Mouse (Mus musculus): ENCODE data around the gene Theg. TPM values are rescaled to one million over a fixed set of nuclear protein-coding genes. Genes with fewer than 3 reads are reported as not detected.

Theg gene
- polyA plus RNA-seq, 1 experiment from 2014 or later, result not detected

DNA sequence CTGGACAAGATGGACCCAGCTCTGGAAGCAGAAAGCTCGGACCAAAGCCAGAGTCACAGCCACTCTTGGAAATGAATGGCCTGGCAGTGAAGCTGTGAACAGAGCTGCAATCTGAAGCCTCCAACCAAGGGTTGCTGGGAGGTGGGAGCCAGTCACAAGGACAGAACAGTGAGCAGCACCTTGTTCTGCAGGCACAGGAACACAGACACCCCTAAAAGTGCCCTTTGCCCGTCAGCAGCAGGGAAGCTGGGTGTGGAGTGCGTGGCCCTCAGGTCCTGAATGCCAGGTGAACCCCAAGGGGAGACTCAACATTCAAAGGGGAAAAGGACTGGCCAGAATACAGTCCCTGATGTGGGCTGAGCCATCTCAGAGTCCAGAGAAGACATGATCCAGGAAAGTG lies 55.5 kb downstream of the Theg start:
- ATAC-seq (ENCODE audit: low FRiP score, low TSS enrichment), result no peak
- Histone ChIP-seq H3K4me3 (ENCODE audit: low read depth, low read length) (no peak overlapping the region), H3K4me1 (replicated peaks; ENCODE audit: control insufficient read depth, insufficient read depth) (no peaks in the 10 kb centered on the region), H3K27me3 (ENCODE audit: control insufficient read depth, insufficient read depth, low read length) (no peaks in the 10 kb centered on the region), H3K27ac (replicated peaks) (no peak overlapping the region), H3K9me3 (ENCODE audit: control insufficient read depth, low read length) (no peaks in the 10 kb centered on the region), H3K9ac (ENCODE audit: low read length) (no peak overlapping the region; the same call in 1 of the 2 replicates), H3K36me3 (ENCODE audit: control insufficient read depth, insufficient read depth, low read length) (no peaks in the 10 kb centered on the region), H3K4me2 (replicated peaks; ENCODE audit: low read depth) (peak overlapping the region; percentile 87)
- peak; percentile 24 for DNase-seq (ENCODE audit: low spot score)
- no peak for TF ChIP-seq CTCF (IDR thresholded peaks at IDR 0.05; ENCODE audit: low read depth)
- no peak for TF ChIP-seq EP300 (optimal IDR thresholded peaks at IDR 0.05)
- WGBS, result 68% methylated on average over 3 of the region's 3 CpGs

DNA sequence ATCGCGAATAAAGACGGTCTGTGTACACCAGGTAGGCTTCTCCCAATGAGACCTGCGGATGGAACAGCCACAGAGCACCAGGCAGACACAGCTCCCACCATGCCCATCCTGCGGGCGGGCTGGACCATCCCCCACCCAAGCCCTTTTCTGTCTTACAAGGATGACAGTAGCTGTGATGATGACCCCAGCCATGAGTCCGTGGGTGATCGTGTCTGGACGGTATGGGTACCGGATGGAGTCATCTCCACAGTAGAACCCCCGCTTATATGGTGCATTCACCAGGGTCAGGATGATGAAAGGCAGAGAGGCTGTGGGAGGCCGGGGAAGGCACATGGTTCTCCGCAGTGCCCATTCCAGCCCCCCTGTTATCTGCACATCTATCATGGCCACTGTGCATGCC lies 56.4 kb downstream of the Theg start:
- Histone ChIP-seq H3K4me1 (replicated peaks; ENCODE audit: control insufficient read depth, insufficient read depth) (no peaks in the 10 kb centered on the region), H3K27ac (replicated peaks) (no peak overlapping the region), H3K27me3 (ENCODE audit: control insufficient read depth, insufficient read depth, low read length) (no peaks in the 10 kb centered on the region), H3K4me2 (replicated peaks; ENCODE audit: low read depth) (no peak overlapping the region), H3K4me3 (ENCODE audit: low read depth, low read length) (no peak overlapping the region), H3K9me3 (ENCODE audit: control insufficient read depth, low read length) (no peaks in the 10 kb centered on the region), H3K36me3 (ENCODE audit: control insufficient read depth, insufficient read depth, low read length) (no peaks in the 10 kb centered on the region), H3K9ac (ENCODE audit: low read length) (no peak overlapping the region)
- no peak for TF ChIP-seq EP300 (optimal IDR thresholded peaks at IDR 0.05)
- TF ChIP-seq CTCF (IDR thresholded peaks at IDR 0.05; ENCODE audit: low read depth), result no peak
- ATAC-seq (ENCODE audit: low FRiP score, low TSS enrichment) (no peak), DNase-seq (ENCODE audit: low spot score) (peak; percentile 13)
- WGBS, result 95% methylated on average over 13 of the region's 13 CpGs

DNA sequence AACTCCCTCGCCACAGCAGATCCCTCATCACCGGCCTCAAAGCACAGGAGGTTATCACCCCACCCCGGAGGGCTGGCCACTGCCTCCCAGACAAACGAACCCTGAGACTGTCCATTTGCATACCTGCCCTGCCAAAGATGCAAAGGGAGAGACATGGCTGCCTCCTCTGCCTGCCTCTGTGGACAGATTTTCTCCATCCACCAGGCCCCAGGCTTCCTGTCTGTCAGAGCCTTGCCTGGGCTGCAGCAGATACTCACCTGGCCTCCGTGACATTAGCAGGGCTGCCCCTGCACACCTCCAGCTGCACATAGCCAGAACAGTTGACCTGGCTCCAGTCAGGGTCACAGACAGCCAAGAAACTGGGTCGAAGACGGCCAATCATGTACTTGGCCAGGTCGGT lies 56.9 kb downstream of the Theg start:
- DNase-seq (ENCODE audit: low spot score) (peak; percentile 12), ATAC-seq (ENCODE audit: low FRiP score, low TSS enrichment) (no peak)
- TF ChIP-seq EP300 (optimal IDR thresholded peaks at IDR 0.05) (no peak), CTCF (IDR thresholded peaks at IDR 0.05; ENCODE audit: low read depth) (no peak)
- Histone ChIP-seq H3K36me3 (ENCODE audit: control insufficient read depth, insufficient read depth, low read length) (no peaks in the 10 kb centered on the region), H3K4me3 (ENCODE audit: low read depth, low read length) (no peak overlapping the region), H3K4me2 (replicated peaks; ENCODE audit: low read depth) (no peak overlapping the region), H3K9ac (ENCODE audit: low read length) (no peak overlapping the region), H3K27me3 (ENCODE audit: control insufficient read depth, insufficient read depth, low read length) (no peaks in the 10 kb centered on the region), H3K4me1 (replicated peaks; ENCODE audit: control insufficient read depth, insufficient read depth) (no peaks in the 10 kb centered on the region), H3K27ac (replicated peaks) (no peak overlapping the region), H3K9me3 (ENCODE audit: control insufficient read depth, low read length) (no peaks in the 10 kb centered on the region)
- 67% methylated on average over 8 of the region's 8 CpGs for WGBS

DNA sequence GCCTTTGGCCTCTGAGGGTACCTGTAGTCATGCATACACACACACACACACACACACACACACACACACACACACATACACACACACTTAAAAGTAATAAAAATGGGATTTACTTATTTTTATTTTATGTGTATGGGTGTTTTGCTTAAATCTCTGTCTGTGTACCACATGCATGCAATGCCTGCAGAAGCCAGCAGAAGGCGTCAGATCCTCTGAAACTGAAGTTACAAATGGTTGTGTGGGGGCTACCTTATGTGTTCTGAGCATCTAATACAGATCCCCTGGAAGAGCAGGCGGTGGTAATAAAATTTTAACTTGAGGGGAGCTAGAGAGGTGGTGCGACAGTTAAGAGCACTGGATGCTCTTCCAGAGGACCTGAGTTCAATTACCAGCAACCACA lies 59.0 kb downstream of the Theg start:
- no peak for TF ChIP-seq EP300 (optimal IDR thresholded peaks at IDR 0.05)
- TF ChIP-seq CTCF (IDR thresholded peaks at IDR 0.05; ENCODE audit: low read depth), result peak; percentile 48
- DNase-seq (ENCODE audit: low spot score) (peak; percentile 17), ATAC-seq (ENCODE audit: low FRiP score, low TSS enrichment) (no peak)
- Histone ChIP-seq H3K9me3 (ENCODE audit: control insufficient read depth, low read length) (no peaks in the 10 kb centered on the region), H3K4me3 (ENCODE audit: low read depth, low read length) (no peak overlapping the region), H3K27ac (replicated peaks) (no peak overlapping the region), H3K9ac (ENCODE audit: low read length) (no peak overlapping the region), H3K27me3 (ENCODE audit: control insufficient read depth, insufficient read depth, low read length) (no peaks in the 10 kb centered on the region), H3K36me3 (ENCODE audit: control insufficient read depth, insufficient read depth, low read length) (no peaks in the 10 kb centered on the region), H3K4me1 (replicated peaks; ENCODE audit: control insufficient read depth, insufficient read depth) (no peaks in the 10 kb centered on the region), H3K4me2 (replicated peaks; ENCODE audit: low read depth) (no peak overlapping the region)
- 84% methylated on average over 3 of the region's 3 CpGs for WGBS

DNA sequence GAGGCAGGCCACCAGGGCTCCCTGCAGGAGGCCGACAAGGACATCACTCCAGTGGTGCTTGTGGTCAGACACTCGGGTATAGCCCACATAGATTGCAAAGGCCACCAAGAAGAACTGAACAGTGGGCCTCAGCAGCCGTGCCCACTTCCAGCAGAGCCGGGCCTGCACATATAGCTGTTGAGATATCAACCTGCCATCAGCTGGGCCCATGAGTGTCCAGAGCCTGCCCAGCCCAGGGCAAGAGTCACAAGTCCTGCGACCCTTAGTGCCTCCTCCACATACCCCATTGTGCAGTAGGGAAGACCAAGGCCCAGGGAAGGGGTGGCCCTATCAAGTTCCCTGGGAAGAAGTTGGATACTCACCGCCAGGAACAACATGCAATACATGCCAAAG lies 59.7 kb downstream of the Theg start:
- Histone ChIP-seq H3K9me3 (ENCODE audit: control insufficient read depth, low read length) (no peaks in the 10 kb centered on the region), H3K36me3 (ENCODE audit: control insufficient read depth, insufficient read depth, low read length) (no peaks in the 10 kb centered on the region), H3K4me2 (replicated peaks; ENCODE audit: low read depth) (no peak overlapping the region), H3K27ac (replicated peaks) (no peak overlapping the region), H3K9ac (ENCODE audit: low read length) (no peak overlapping the region), H3K27me3 (ENCODE audit: control insufficient read depth, insufficient read depth, low read length) (no peaks in the 10 kb centered on the region), H3K4me1 (replicated peaks; ENCODE audit: control insufficient read depth, insufficient read depth) (no peaks in the 10 kb centered on the region), H3K4me3 (ENCODE audit: low read depth, low read length) (no peak overlapping the region)
- 83% methylated on average over 6 of the region's 6 CpGs for WGBS
- TF ChIP-seq CTCF (IDR thresholded peaks at IDR 0.05; ENCODE audit: low read depth), result no peak
- no peak for TF ChIP-seq EP300 (optimal IDR thresholded peaks at IDR 0.05)
- DNase-seq (ENCODE audit: low spot score) (peak; percentile 12), ATAC-seq (ENCODE audit: low FRiP score, low TSS enrichment) (no peak)

DNA sequence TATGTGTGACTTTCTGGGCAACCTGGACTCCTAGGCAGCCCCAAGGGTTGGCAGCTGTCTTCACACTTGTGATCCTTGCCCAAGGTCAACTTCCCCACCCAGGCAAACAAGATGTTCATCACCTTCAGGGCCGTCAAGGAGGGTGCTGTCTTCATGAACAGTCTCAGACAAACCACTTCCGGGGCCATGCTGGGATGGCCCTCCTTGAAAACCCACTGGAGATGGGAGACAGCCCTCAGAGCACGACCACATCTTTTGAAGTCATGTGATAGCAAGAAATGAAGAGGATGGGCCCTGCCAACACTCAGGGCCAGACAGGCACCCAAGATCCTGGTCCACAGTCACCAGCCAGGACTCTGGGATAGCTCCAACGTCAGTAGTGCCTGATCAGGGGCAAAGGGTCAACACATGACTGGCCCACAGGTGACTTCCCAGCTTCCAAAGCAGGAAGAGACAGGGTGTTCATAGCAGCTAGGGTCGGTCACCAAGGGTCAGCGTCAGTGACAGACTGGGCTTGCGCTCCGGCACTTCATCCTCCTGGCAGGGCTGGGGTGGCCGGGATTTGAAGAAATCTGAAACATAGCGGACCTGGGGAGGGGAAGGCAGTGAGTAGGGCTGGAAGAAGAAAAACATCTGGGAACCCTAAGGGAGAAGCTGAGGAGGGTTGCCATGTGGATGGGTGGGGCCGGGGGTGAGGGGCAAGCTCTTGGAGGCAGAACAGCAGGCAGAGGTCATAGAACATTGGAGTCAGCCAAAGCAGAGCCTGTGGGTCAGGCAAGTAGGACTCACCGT lies 60.3 kb downstream of the Theg start:
- WGBS, result 87% methylated on average over 12 of the region's 12 CpGs

More for the DNA sequence above, 60.3 kb downstream of the Theg start:
- H3K4me2 ChIP-seq (replicated peaks; ENCODE audit: low read depth), result no peak overlapping the region
- H3K36me3 ChIP-seq (ENCODE audit: control insufficient read depth, insufficient read depth, low read length), result no peaks in the 10 kb centered on the region
- H3K9ac ChIP-seq (ENCODE audit: low read length), result no peak overlapping the region
- no peak overlapping the region for H3K27ac ChIP-seq (replicated peaks)
- no peaks in the 10 kb centered on the region for H3K27me3 ChIP-seq (ENCODE audit: control insufficient read depth, insufficient read depth, low read length)
- TF ChIP-seq EP300 (optimal IDR thresholded peaks at IDR 0.05) (no peak), CTCF (IDR thresholded peaks at IDR 0.05; ENCODE audit: low read depth) (no peak)
- H3K4me3 ChIP-seq (ENCODE audit: low read depth, low read length), result no peak overlapping the region
- DNase-seq (ENCODE audit: low spot score) (peak; percentile 12), ATAC-seq (ENCODE audit: low FRiP score, low TSS enrichment) (no peak)
- H3K9me3 ChIP-seq (ENCODE audit: control insufficient read depth, low read length), result no peaks in the 10 kb centered on the region
- no peaks in the 10 kb centered on the region for H3K4me1 ChIP-seq (replicated peaks; ENCODE audit: control insufficient read depth, insufficient read depth)

Small RNA genes within 50 kb of the gene (microRNA-seq; reads per million reads assigned to microRNA genes)
- not detected for gene Mir6909

Other genes starting within 250 kb of the Theg start
- gene Vmn2r82, start 230.8 kb downstream of the Theg start, polyA plus RNA-seq (2015; fragmentation: Nextera tagmentation; extraction: Ambion mirVana), result not detected in 2 replicates
- not detected in 2 replicates for gene Vmn2r83, start 118.6 kb downstream of the Theg start, polyA plus RNA-seq (2015; fragmentation: Nextera tagmentation; extraction: Ambion mirVana)
- gene Plpp2, start 53.5 kb downstream of the Theg start, polyA plus RNA-seq (2015; fragmentation: Nextera tagmentation; extraction: Ambion mirVana), result 81.8 and 92.1 TPM in 2 replicates
- gene Mier2, start 32.1 kb downstream of the Theg start, polyA plus RNA-seq (2015; fragmentation: Nextera tagmentation; extraction: Ambion mirVana), result 24.0 and 25.4 TPM in 2 replicates
- 0.02 and 0.07 TPM in 2 replicates for gene C2cd4c, start 26.7 kb upstream of the Theg start, polyA plus RNA-seq (2015; fragmentation: Nextera tagmentation; extraction: Ambion mirVana)
- 2.7 and 3.3 TPM in 2 replicates for gene Shc2, start 50.6 kb upstream of the Theg start, polyA plus RNA-seq (2015; fragmentation: Nextera tagmentation; extraction: Ambion mirVana)
- not detected in 2 replicates for gene Odf3l2, start 58.4 kb upstream of the Theg start, polyA plus RNA-seq (2015; fragmentation: Nextera tagmentation; extraction: Ambion mirVana)
- 17.6 and 22.2 TPM in 2 replicates for gene Madcam1, start 77.2 kb upstream of the Theg start, polyA plus RNA-seq (2015; fragmentation: Nextera tagmentation; extraction: Ambion mirVana)
- gene Tpgs1, start 82.0 kb upstream of the Theg start, polyA plus RNA-seq (2015; fragmentation: Nextera tagmentation; extraction: Ambion mirVana), result 50.3 and 51.0 TPM in 2 replicates
- gene Cdc34, start 94.9 kb upstream of the Theg start, polyA plus RNA-seq (2015; fragmentation: Nextera tagmentation; extraction: Ambion mirVana), result 85.3 and 86.9 TPM in 2 replicates
- 0.62 and 0.83 TPM in 2 replicates for gene Gzmm, start 101.7 kb upstream of the Theg start, polyA plus RNA-seq (2015; fragmentation: Nextera tagmentation; extraction: Ambion mirVana)
- gene Bsg, start 117.2 kb upstream of the Theg start, polyA plus RNA-seq (2015; fragmentation: Nextera tagmentation; extraction: Ambion mirVana), result 1,012 and 1,042 TPM in 2 replicates
- gene Hcn2, start 129.3 kb upstream of the Theg start, polyA plus RNA-seq (2015; fragmentation: Nextera tagmentation; extraction: Ambion mirVana), result 0.28 and 0.38 TPM in 2 replicates
- gene Polrmt, start 159.2 kb upstream of the Theg start, polyA plus RNA-seq (2015; fragmentation: Nextera tagmentation; extraction: Ambion mirVana), result 16.5 and 20.6 TPM in 2 replicates
- gene Fgf22, start 167.7 kb upstream of the Theg start, polyA plus RNA-seq (2015; fragmentation: Nextera tagmentation; extraction: Ambion mirVana), result 13.5 and 14.9 TPM in 2 replicates
- 60.0 and 68.6 TPM in 2 replicates for gene Rnf126, start 179.6 kb upstream of the Theg start, polyA plus RNA-seq (2015; fragmentation: Nextera tagmentation; extraction: Ambion mirVana)
- gene Fstl3, start 189.9 kb upstream of the Theg start, polyA plus RNA-seq (2015; fragmentation: Nextera tagmentation; extraction: Ambion mirVana), result 14.1 and 17.6 TPM in 2 replicates
- 0.04 and 0.15 TPM in 2 replicates for gene Prss57, start 203.6 kb upstream of the Theg start, polyA plus RNA-seq (2015; fragmentation: Nextera tagmentation; extraction: Ambion mirVana)
- gene Palm, start 206.2 kb upstream of the Theg start, polyA plus RNA-seq (2015; fragmentation: Nextera tagmentation; extraction: Ambion mirVana), result 27.8 and 29.1 TPM in 2 replicates
- 57.6 and 58.0 TPM in 2 replicates for gene Misp, start 233.7 kb upstream of the Theg start, polyA plus RNA-seq (2015; fragmentation: Nextera tagmentation; extraction: Ambion mirVana)